Mouse (Mus musculus) spleen, adult 2 months (tissue): Measurements from ENCODE around the gene 1110008L16Rik.

Experiments
- CTCF ChIP-seq: fragments of 200-500 bp; IDR thresholded peaks from 2 replicates; pipeline ENCODE4 v1.5.1; 2011; ENCODE audit warnings: mild to moderate bottlenecking, inconsistent platforms; ENCODE audit not compliant: insufficient read depth, insufficient read length, insufficient replicate concordance; ENCODE audit errors: extremely low read depth
- POLR2A ChIP-seq: fragments of 200-500 bp; IDR thresholded peaks from 2 replicates; pipeline ENCODE4 v1.6.1; 2011; ENCODE audit warnings: low read depth, low read length, inconsistent platforms

- TF ChIP-seq POLR2A: no peak
- no peak for TF ChIP-seq CTCF
Measured at GRCm38 (mm10) chr12:55387083-55387787, 87.9 kb downstream of the 1110008L16Rik start.
